Mouse (Mus musculus): Measurements from ENCODE around the gene Asb11. TPM values are rescaled to one million over a fixed set of nuclear protein-coding genes. Genes with fewer than 3 reads are reported as not detected.

Asb11 gene
- total RNA-seq, 2 experiments from 2014 or later: 3.9 to 7.0 TPM

DNA sequence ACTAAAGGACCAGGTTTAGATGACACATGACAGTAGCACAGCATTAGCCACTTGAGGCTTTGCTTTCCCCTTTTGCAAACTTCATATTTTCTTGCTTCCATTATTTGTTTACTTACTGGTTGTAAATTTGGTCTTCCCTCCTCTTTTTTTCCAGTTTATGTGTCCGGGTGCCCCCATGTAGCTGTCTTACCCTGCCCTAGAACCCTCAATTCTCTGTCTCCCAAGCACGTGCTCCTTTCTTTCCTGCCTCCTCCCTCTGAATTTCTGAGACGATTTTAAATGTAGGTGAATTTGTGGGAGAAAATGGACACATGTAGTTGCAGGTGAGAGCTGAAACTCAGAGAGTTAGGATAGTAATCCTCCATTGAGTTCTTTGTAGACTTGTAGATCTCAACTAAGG is 16.3 kb upstream of the Asb11 start:
- no peak overlapping the region for H3K27ac ChIP-seq
- H3K4me3 ChIP-seq: peak overlapping the region; percentile 62
- no peak for TF ChIP-seq CTCF (IDR thresholded peaks at IDR 0.05)
- DNase-seq (ENCODE audit: extremely low spot score in 1 of 2, low spot score in 2 of 2): no peak
- intact Hi-C loops (cut with DNase I): no loop called here

DNA sequence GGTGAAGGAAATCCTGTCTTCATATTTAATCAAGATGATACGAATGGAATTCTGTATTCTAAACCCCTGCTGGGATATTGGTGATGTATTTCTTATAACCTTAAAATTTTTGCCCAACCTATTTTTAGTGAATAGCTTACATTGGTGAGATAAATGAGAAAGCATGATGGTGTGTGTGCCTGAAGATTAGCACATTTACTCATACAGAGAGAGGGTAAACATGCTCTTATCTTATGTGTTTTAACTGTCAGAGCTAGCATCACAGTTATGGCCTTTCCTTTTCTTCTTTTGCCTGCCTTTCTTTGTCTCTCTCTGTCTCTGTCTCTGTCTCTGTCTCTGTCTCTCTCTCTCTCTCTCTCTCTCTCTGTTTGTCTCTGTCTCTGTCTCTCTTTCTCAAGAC is 12.0 kb upstream of the Asb11 start:
- Histone ChIP-seq H3K4me3 (no peak overlapping the region), H3K27ac (no peak overlapping the region)
- TF ChIP-seq CTCF (IDR thresholded peaks at IDR 0.05): no peak
- no peak for DNase-seq (ENCODE audit: extremely low spot score in 1 of 2, low spot score in 2 of 2)
- intact Hi-C loops (cut with DNase I): no loop called here

DNA sequence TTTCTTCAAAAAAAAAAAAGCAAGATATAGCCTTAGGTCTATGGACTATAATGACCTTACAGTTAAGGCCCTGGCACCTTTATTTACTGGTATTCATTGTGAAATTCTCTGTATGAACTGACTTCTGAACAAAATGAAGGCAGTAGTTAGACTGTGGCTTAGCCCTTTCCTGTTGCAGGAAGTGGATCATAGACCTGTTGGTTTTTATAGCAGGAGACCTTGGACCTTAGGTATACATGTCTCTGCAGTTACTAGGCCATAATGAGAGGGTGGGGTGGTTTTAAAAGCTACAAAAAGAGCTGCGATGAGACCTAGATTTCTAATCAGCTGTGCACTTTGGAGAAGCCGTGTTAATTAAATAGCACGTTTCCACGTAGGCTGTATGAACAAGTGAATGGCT is 9.5 kb upstream of the Asb11 start:
- DNase-seq (ENCODE audit: extremely low spot score in 1 of 2, low spot score in 2 of 2): no peak
- no peak overlapping the region for H3K27ac ChIP-seq
- no peak overlapping the region for H3K4me3 ChIP-seq
- intact Hi-C loops (cut with DNase I): no loop called here
- TF ChIP-seq CTCF (IDR thresholded peaks at IDR 0.05): no peak

DNA sequence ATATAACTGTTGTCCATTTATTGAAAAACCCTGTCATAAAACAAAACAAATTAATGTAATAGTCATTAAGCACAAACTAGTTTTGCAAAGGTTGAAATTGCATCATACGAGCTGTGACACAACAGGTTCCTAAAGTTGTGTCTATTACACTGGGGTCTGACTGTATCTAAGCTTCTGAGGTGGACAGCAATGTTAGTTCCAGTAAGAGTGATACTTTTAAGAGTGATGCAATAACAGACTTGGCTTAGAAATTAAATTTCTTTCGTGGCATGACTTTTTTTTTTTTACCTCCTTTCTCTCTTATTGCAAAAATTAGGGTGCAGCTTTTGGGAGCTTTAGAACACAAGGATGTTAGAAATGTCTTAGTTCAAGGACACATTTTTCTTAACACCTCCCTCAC is 8.6 kb upstream of the Asb11 start:
- intact Hi-C loops (cut with DNase I): no loop called here
- no peak overlapping the region for H3K4me3 ChIP-seq
- TF ChIP-seq CTCF (IDR thresholded peaks at IDR 0.05): no peak
- no peak for DNase-seq (ENCODE audit: extremely low spot score in 1 of 2, low spot score in 2 of 2)
- H3K27ac ChIP-seq: no peak overlapping the region

DNA sequence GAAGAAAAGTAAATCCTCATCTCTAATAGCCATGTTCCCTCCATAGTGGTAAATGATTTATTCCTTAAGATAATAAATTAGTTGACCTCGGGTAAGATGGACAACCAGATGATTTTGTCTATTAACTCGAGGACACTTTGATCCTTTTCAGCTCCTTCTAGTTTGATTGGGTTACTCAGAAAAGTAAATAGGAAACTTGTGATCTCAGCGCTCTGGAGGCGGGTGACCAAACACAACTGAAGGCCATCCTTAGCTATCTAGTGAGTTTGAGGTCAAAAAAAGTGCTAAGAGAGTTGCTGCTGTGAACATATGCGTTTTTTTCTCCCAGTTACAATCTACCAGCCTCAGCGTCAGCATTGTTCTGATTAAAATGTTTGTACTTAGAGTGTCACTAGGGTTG is 6.2 kb upstream of the Asb11 start:
- no peak for TF ChIP-seq CTCF (IDR thresholded peaks at IDR 0.05)
- intact Hi-C loops (cut with DNase I): no loop called here
- H3K4me3 ChIP-seq: no peak overlapping the region
- no peak for DNase-seq (ENCODE audit: extremely low spot score in 1 of 2, low spot score in 2 of 2)
- H3K27ac ChIP-seq: no peak overlapping the region

DNA sequence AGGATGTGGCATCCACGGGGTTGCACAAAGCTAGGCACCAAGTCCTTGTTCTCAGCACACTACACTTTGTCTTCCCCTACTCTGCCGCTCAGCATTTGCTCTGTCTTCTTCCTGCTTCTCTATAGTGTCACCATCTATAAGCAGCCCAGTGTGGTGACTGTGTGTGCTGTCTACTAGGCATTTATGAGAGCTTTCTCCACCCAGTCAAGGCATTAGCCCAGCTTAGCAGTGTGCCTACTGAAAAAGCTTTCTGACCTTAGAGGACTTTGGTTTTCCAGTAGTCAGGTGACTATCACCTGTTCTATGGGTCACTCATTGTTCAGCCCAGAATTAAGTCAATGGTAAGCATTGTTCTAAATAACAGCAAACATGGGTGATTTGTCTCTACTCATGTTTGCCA is 5.7 kb upstream of the Asb11 start:
- TF ChIP-seq CTCF (IDR thresholded peaks at IDR 0.05): no peak
- no peak for DNase-seq (ENCODE audit: extremely low spot score in 1 of 2, low spot score in 2 of 2)
- H3K27ac ChIP-seq: no peak overlapping the region
- no peak overlapping the region for H3K4me3 ChIP-seq
- intact Hi-C loops (cut with DNase I): no loop called here

DNA sequence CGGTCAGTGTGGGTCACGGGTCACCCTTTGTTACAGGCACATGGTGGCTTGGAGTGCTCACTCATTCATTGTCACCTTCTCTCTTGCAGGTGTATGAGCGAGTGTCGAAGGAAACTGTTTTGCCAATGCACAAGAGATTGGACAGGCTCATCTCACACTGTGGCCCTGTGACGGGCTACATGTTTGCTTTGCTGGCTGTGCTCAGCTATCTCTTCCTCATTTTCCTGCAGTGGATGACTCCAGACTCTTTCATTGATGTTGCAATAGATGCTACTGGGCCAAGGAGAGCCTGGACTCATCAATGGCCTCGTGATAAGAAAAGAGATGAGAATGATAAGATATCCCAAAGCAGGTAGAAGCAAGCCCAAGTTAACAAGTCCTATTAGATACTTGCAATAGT is 5.3 kb upstream of the Asb11 start:
- no peak overlapping the region for H3K27ac ChIP-seq
- no peak for TF ChIP-seq CTCF (IDR thresholded peaks at IDR 0.05)
- no peak overlapping the region for H3K4me3 ChIP-seq
- no peak for DNase-seq (ENCODE audit: extremely low spot score in 1 of 2, low spot score in 2 of 2)
- intact Hi-C loops (cut with DNase I): no loop called here

DNA sequence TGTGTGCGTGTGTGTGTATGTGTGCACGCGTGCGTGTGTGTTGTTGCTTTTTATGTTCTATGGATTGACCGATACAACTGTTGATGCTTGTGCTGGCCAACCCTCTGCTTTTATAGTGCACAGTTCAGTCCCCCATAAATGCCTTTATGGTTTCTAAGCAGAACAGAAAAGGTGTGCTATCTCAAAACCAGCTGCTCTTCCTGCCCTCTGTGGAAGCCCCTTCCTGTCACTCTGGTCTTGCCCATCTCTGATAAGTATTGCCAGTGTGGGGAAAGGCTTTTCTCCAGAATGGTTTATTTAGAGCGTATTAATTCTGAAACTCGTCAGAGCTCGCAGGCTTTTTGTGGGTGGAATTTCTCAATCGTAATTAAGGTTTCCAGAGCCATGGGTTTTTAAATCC is 4.1 kb upstream of the Asb11 start:
- no peak overlapping the region for H3K27ac ChIP-seq
- no peak for TF ChIP-seq CTCF (IDR thresholded peaks at IDR 0.05)
- intact Hi-C loops (cut with DNase I): no loop called here
- H3K4me3 ChIP-seq: no peak overlapping the region
- no peak for DNase-seq (ENCODE audit: extremely low spot score in 1 of 2, low spot score in 2 of 2)

DNA sequence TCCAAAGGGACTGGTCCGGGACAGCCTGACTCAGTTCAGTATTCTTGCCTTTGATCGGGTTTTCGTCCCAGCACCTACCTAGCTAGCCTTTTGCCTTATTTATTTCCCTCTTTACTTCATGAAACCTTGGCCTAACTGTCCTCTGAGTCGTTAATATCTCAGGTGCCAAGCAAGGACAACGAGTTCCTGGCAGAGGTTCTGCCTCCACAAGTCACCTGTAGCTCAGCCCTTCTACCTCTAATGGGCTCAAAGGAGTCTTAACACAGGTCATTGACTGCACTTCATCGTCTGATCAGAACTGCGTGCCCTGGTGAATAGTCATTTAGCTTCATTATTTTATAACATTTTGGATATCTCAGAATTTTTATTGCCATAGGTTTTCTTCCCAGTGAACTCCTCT is 2.7 kb downstream of the Asb11 start:
- DNase-seq (ENCODE audit: extremely low spot score in 1 of 2, low spot score in 2 of 2): no peak
- intact Hi-C loops (cut with DNase I): no loop called here
- Histone ChIP-seq H3K4me3 (no peak overlapping the region), H3K27ac (no peak overlapping the region)
- TF ChIP-seq CTCF (IDR thresholded peaks at IDR 0.05): no peak

DNA sequence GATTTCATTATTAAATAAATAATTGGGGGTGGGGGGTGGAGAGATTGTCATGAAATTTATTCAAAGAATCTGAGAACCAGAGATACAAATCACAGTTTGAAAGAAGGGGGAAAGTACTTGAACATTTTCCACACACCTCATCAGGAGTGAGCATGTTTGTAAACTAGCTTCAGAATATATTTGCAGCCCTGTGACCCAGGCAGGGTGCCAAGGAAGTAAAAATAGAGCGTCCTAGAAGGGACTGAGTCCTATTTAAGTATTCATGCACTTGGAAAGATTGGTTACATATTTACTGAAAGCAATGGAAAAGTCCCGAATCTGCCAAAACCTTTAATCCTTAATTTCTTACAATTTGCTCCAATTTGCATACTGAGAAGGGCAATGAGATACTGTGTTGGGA is 3.3 kb downstream of the Asb11 start:
- TF ChIP-seq CTCF (IDR thresholded peaks at IDR 0.05): no peak
- no peak for DNase-seq (ENCODE audit: extremely low spot score in 1 of 2, low spot score in 2 of 2)
- Histone ChIP-seq H3K27ac (no peak overlapping the region), H3K4me3 (no peak overlapping the region)
- intact Hi-C loops (cut with DNase I): no loop called here

DNA sequence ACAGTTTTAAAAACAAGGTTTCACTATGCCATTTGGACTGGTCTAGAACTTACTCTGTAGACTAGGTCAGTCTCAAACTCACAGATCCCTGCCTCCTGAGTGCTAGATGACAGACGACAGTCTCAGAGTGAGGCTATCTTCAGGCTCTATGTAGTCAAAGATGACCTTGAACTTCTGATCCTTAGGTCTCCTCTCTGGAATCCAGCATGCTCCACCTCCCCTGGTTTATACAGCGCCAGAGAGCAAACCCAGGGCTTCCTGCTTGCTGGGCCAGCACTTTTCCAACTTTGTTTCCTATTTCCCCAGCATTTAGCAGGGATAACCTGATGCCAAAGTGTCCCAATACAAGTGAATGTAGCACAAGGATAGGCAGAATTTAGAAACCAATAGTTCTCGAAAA is 3.9 kb downstream of the Asb11 start:
- no peak for TF ChIP-seq CTCF (IDR thresholded peaks at IDR 0.05)
- no peak for DNase-seq (ENCODE audit: extremely low spot score in 1 of 2, low spot score in 2 of 2)
- H3K27ac ChIP-seq: no peak overlapping the region
- intact Hi-C loops (cut with DNase I): no loop called here
- H3K4me3 ChIP-seq: no peak overlapping the region

DNA sequence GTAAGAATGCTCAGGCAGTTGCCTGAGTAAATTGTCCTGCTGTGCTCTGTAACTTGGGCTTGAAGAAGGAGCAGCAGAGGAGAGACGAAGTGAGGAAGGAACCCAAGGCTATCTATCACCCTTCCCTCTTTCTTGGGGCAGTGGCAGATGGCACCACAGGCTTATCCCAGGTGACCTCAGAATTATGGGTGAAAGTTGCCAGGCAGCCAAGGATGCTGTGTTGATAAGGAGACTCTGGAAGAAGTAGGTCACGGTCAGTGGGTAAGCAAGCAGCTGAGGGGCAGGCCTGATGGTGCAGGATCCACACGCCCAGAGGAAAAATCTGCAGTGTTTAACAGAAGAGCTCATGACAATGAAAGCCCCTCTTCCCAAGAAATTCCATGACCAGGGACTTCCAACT is 4.5 kb downstream of the Asb11 start:
- Histone ChIP-seq H3K4me3 (no peak overlapping the region), H3K27ac (no peak overlapping the region)
- TF ChIP-seq CTCF (IDR thresholded peaks at IDR 0.05): no peak
- intact Hi-C loops (cut with DNase I): no loop called here
- DNase-seq (ENCODE audit: extremely low spot score in 1 of 2, low spot score in 2 of 2): no peak

DNA sequence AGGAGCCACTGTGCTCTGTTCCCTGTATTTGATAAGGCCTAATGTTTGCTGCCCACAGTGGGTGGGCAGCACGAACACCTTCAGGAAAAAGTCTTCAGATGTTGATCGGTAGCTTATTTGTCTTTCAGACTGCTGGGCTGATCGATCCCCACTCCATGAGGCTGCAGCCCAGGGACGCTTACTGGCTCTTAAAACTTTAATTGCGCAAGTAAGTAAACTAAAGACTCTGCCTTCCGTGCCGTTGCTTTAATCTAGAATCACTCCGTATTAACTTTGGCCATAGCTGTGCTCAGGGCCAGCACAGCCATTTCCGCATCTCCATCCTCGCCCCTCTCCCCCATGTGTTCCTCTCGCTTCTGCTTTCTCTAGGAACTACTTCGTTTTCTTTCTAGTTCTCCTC is 8.8 kb downstream of the Asb11 start:
- TF ChIP-seq CTCF (IDR thresholded peaks at IDR 0.05): no peak
- H3K27ac ChIP-seq: no peak overlapping the region
- intact Hi-C loops (cut with DNase I): loop anchor here (5.0 kb wide), 1 partner anchor 48 kb away; no protein-coding TSS in a partner anchor
- no peak for DNase-seq (ENCODE audit: extremely low spot score in 1 of 2, low spot score in 2 of 2)
- H3K4me3 ChIP-seq: no peak overlapping the region

DNA sequence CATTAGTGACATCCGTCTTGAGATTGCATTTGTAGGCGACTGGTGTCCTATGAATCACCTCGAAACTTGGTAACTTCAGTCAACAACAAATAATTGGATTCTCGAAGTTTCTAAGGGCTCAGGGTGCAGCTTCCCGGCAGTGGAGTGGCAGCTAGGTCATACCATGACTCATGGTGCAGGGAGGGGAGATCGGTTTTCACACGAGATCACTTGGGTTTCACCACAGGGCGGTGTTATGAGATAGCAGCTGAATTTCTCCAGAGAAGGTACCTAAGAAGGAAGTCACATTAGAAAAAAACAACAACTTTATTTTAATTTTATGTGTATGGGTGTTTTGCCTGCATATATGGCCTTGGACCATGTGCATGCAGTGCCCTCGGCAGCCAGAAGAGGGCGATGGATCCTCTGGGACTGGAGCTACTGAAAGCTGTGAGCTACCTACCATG is 9.3 kb downstream of the Asb11 start:
- intact Hi-C loops (cut with DNase I): loop anchor here (5.0 kb wide), 1 partner anchor 49 kb away; no protein-coding TSS in a partner anchor
- Histone ChIP-seq H3K27ac (no peak overlapping the region), H3K4me3 (no peak overlapping the region)
- TF ChIP-seq CTCF (IDR thresholded peaks at IDR 0.05): no peak; the same call in 1 of the 2 replicates
- no peak for DNase-seq (ENCODE audit: extremely low spot score in 1 of 2, low spot score in 2 of 2)

Data from left cerebral cortex, adult 2 months (tissue).